Mouse (Mus musculus) lung, adult 18-20 months (tissue): ENCODE results near the gene Slco3a1.

Source experiments
- DNase-seq, 2 experiments: peaks; one replicate each; pipeline ENCODE4 v3.0.0; 2022; ENCODE audit warnings: mixed read lengths in 2 of 2

The Slco3a1 gene

DNA sequence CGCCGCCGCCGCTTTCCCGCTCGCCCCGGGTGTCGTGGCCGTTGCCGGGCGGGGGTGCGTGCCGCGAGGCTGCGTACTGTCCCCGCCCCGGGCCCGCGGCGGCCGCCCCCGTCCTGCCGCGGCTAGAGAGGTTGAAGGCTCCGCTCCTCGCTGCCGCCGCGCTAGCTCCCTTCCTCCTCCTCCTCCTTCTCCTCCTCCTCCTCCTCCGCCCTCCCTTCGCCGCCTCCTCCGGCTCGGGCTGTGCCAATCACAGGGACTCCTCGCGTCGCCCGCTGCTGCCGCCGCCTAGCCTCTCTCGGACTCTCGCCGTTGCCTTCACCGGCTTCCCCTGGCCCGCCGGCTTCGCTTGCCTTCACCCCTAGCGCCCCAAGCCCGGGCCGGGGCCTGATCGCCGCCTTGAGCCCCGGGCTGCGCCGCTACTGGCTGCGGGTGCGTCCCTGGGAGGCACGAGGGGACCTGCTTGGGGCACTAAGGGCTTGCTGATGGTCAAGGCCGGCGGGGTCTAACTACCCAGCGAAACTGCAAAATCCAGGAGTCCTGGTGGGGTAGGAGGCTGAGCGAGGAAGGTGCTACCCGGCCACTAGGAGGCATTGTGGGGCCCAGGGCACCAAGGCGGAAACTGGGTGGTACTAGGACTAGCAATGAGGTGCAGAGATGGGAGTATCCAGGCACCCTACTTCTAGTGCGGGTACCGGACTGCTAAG is at the start of gene Slco3a1:
Slco3a1 (minus strand) TSS at position 173 of the 704 bp plus-strand sequence.
- peak; percentile 91 to 92 for DNase-seq

DNA sequence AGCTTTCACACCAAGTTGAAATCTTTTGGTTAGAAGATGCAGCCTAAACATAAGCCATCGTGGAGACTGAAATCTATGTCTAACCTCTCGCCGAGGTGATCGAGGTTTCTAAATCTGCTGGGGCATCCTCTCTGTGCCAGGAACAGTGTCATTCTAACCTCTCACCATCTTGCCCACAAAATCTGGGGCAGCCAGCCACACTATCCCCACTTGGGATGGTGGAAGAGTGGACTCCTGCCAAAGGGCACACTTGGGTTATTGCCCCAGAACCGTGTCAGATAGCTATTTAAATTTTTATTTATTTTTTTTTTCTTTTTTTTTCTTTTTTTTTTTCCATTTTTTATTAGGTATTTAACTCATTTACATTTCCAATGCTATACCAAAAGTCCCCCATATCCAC is 46.4 kb upstream of the Slco3a1 start:
- no peak for DNase-seq

- no peak for DNase-seq
Observed at GRCm38 (mm10) chr7:74579411-74579810, 24.8 kb upstream of the Slco3a1 start.

DNA sequence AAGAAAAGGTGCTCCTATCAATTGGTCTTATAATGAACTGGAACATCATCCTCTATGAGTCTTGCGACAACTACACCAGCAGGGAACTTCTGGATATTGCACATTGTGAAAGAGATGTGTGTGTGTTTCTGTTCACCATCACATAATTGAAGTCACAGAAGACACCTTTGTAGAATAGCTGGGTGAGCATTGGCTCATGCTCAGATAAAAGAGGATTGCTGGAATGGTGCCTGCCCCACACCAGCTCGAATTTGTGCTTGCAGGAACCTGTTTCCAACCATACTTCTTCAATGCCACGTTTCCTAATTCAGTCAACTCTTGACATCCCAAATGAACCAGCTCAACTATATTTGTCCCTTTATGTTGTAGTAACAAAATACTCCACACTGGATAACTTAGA is 21.1 kb upstream of the Slco3a1 start:
- DNase-seq, result no peak

DNA sequence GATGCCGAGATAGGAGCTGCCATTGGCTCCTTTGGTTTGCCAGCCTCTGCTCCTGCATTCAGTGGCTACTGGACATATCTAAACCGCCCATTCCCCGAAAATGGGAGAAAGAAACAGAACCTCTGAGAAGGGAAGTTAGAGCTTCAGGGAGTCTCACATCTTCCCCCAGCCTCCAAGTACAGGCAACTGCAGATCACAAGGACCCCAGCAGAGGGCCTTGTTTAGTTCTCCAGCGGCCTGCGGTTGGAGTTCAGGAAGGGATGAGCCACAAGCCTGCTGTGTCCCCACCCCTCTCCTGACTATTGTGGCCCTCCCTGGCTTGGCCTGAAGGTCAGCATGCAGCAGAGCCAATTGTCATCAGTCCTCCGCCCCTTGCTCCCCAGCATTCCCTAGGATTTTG is 836 bp upstream of the Slco3a1 start:
- peak; percentile 67 to 78 for DNase-seq

- DNase-seq, result peak; percentile 59 to 61
Observed at GRCm38 (mm10) chr7:74554041-74554561, 479 bp downstream of the Slco3a1 start.

DNA sequence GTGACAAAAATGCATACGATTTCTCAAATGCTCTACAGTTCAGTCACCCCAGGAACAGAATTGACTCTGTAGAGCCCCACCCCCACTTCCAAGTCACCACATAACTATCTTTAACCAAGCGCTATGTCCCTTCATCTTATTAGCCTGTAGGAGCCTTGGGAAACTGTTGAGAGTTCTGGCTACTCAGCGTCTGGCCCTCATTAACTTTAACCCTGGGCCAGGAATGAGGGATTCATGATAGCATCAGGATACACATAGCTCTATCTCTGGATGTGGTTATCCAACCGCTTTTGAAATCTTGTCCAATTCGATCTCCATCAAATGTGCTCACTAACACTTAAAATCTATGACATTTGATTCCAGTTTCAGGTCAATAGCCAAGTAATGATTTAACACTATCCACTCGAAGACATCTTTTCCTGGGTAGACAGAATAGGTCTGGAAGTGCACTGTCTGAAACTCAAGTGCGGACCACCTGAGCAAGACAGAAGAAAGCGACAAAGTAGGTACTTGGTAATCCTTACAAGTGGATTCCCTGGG is 1.4 kb downstream of the Slco3a1 start:
- no peak for DNase-seq

- DNase-seq, result no peak
Observed at GRCm38 (mm10) chr7:74552546-74552945, 2.0 kb downstream of the Slco3a1 start.

DNA sequence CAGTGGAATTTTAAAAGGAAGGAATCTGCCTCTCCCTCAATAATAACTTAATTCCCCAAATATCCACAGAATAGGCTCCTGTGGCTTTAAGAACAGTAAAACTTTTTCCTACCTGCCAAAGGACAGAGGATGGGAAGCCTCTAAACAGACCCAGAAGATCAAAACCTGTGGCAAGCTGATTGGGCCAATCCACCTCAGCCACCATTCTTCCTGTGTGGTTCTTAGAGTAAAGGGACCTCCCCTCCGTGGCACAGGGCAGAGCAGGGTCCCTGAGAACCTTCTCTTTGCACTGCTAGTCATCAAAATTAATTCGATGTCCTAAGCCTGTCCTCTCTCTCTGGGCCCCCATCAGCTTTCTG is 2.6 kb downstream of the Slco3a1 start:
- DNase-seq, result no peak

GRCm38 (mm10) chr7:74551338-74551999 is 3.1 kb downstream of the Slco3a1 start:
- DNase-seq, result no peak

GRCm38 (mm10) chr7:74549686-74550085 is 4.9 kb downstream of the Slco3a1 start:
- DNase-seq, result no peak

DNA sequence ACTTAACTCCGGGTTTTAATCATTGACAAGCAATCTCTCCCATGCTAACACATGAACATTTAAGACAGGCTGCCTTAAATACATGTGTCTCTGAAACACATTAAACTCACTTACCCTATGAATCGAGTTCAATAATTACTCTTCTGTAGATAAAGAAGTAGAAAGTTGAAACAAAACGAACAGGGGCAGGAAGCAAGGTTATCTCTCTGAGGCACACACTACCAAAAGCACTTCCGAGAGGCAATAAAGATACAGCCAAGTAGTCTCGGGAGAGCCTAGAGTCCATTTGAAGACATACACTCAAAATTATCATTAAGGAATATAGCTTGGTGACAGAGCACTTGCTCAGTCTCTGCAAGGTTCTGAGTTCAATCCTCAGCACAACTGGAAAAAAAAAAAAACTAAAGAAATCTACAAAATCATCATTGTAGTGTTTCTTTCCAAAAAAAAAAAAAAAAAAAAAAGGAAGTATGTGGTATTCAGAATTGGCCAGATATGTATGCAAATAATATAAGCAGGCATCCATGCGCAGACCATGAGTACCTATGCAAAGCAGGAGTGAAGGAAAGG is 5.5 kb downstream of the Slco3a1 start:
- no peak for DNase-seq

DNA sequence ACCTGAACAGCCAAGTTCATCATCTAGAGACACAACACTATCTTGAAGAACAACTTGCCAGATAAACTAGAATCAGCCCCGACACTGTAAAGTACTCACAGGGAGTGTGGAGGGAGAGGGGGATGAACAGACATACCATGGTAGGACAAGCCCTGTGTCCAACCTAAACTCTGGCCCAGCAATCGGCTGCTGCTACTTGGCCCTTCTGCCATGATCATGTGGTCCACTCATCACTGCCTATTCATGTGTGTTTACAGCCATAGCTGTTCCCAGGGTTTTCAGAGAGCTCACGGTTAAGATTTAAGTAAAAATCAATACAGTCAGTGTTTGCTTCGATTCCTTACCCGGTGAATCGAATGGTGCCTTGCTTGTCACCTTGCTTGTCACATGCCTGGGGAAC is 7.9 kb downstream of the Slco3a1 start:
- DNase-seq, result no peak

DNA sequence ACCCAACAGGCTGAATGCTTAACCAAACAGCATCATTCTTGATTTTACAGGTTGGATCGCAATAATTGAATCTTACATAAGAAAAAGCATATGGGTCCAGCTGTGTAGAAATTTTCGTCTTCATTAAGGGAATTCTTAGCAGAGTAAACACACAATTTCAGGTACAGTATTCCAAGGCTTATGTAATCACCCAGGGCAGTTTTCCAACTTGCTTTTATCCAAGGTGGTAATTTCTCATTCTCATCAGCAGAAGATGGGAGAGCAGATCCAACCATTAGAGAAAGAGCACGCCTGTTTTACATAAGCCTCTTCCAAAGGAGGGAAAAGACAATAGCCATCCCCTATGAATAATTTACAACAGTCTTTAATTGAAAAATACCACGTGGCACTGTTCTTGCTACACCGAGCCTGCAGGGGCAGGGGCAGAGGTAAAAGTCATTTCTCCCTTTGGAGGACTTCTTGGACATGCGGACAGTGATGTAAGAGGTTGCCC is 9.0 kb downstream of the Slco3a1 start:
- DNase-seq, result no peak

DNA sequence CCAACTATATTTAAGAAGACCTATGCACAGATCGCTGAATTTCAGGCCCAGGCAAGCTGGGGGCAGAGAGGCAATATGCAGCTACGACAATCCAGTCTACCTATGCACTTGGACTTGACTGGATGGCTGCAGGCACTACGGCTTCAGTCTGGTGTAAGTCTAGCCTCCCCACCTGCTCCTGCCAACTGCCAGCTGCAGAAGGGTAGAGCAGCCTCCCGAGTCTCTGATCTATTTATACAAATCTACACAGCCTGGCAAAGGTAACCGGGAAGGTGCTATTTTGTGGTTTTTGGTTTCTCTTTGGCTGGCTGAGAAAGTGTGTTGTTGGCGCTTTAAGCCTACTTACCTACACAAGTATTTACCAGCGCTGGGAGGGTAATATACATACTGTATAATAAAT is 10.3 kb downstream of the Slco3a1 start:
- no peak for DNase-seq

GRCm38 (mm10) chr7:74541958-74542357 is 12.6 kb downstream of the Slco3a1 start:
- no peak for DNase-seq

DNA sequence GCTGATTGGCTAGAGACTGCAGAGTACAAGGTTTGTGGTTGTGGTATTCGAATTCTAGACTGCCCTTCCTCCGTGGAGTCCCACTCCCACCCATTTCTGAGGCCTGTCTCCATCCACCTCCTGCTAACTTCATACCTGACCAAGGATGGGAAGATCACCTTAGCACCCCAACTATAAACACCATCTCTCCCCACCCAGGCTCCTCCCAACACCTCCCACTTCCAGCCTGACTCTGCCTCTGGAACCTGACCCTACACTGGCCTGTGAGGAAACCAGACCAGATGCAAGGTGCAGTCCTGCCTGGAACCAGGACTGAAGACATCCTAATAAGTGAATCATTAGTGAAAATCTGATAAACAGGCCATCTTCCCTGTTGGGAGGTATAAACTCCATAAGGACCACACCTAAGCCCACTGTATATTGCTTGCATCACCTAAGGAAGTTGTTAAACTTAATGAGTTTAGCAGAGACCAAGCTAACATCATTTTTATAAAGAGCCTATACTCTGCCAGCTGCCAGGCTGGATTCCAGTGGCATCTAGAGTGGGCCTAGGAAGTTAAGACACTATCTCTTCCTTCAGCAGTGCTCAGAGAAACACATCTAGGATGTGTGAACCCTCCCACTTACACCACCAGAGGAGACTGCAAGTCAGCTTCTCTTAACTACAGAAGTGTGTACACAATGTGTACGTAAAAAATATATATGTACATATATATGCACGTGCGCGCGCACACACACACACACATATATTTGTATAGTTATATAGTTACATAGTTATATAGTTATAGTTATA is 13.5 kb downstream of the Slco3a1 start:
- DNase-seq, result no peak

GRCm38 (mm10) chr7:74536186-74536585 is 18.4 kb downstream of the Slco3a1 start:
- DNase-seq, result peak; percentile 80 to 84

- no peak for DNase-seq
Observed at GRCm38 (mm10) chr7:74531468-74532097, 23.0 kb downstream of the Slco3a1 start.

DNA sequence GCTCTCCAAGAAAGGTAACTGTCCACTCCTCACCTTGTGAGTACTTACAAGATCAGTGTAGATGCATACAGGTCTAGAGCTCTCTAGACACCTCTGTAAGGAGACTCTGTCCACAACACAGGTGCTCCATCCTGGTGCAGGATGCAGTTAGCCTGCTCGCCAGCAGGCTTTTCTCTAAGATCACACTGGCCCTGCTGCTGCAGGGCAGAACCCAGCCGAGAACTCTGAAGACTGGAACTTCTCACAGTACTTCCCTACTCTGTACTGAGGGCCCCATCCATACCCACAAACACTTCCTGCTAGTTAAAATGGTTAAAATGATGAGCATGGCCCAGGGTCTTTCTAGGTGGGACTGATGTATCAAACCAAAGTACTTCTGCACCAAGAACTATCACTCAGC is 24.7 kb downstream of the Slco3a1 start:
- DNase-seq, result no peak

DNA sequence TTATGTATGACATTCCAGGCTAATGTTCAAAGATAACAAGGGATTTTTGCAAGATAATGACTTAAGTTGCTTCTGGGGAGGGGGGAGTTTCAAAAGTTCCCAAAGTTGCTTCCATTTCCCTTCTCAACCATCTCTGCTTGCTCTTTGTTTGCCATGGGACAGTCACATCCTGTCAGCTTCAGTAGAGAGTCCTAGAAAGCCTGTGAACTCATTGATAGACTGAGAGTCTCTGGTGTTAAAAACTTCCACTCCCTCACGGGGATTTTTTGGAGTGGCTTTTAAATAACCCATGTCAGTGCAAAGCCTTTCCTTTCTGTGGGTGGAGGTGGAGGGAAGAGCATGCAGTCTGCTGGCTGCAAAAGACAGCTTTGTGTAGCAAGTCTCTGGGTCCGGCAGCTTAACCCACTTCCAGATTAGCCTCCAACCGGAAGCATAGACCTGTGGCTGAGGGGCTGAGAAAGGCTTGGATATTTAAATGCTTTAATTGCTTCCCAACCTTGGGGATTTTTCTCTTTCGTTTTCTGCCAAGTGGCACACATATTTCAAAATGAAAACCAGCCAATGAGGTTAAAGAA is 25.3 kb downstream of the Slco3a1 start:
- no peak for DNase-seq

DNA sequence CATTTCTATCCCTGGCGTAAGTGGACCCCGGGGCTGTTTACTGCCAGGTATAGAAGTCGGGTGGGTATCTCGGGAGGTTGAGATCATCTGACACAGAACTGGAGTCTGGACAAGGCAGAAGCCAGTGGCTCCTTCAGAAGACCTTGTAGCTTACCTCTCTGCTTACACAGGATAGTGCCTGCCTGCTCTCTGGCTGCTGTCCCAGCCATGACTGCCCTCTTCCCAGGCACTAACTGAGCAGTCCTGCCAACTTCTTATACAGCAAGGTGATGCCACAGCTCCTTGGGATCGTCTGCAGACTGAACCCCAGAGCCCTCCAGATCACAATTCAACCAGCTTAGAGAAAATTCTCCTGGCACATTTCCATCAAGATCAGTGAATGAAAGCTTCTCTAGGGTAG is 26.4 kb downstream of the Slco3a1 start:
- DNase-seq, result no peak
